Comparison of ENCODE assay signal across 8 mouse cellular contexts in the genomic region with DNA sequence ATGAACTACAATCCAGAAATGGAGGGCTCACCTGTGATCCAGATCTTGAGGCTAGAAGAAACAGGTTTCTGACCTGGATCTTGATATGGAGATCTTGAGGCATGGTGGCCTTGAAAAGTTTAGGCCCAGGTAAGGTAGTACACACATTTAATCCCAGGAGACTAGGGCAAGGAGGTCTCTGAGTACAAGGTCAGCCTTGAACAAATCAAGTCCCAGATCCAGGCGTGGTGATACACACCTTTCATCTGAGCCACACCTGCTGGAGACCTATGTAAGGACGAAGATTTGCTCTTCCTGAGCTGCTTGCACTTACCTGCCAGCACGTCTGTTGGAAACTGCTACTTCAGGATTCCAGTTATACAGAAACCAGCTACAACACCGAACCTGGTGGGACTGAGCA. TPM values are rescaled to one million over a fixed set of nuclear protein-coding genes. Genes with fewer than 3 reads are reported as not detected.
DNase-seq lines count a peak whose midpoint lies in the region; ATAC-seq lines count a peak whose summit lies in the region.

Mier3 (plus strand) TSS at position 301 of the 400 bp plus-strand sequence.

- H3K4me3 ChIP-seq in neural tube, embryonic 12.5 days: no peak within 1 kb of the TSS

- no peaks in the 10 kb centered on the region for H3K27me3 ChIP-seq in neural tube, embryonic 12.5 days (replicated peaks)

- no peaks in the 10 kb centered on the region for H3K4me1 ChIP-seq in neural tube, embryonic 12.5 days

- no peaks in the 10 kb centered on the region for H3K9me3 ChIP-seq in neural tube, embryonic 12.5 days

- no peak within 1 kb of the TSS for H3K27ac ChIP-seq in neural tube, embryonic 12.5 days

- no peak for DNase-seq in gastrocnemius, postnatal 4 days (ENCODE audit: low spot score in 2 of 2)
- DNase-seq in gastrocnemius, postnatal 25 days: no peak
- no peak for DNase-seq in adrenal gland, adult 8-10 months
- no peak for DNase-seq in heart, adult 18-20 months
- no peak for DNase-seq in layer of hippocampus, postnatal 25 days (ENCODE audit: extremely low spot score in 1 of 2, low spot score in 1 of 2)
- no peak for DNase-seq in right cerebral cortex, postnatal 10 days (ENCODE audit: low spot score in 2 of 2)
- no peak for DNase-seq in urinary bladder, postnatal 36 days (ENCODE audit: low spot score in 2 of 2)

- 90% methylated on average over 4 of the region's 4 CpGs for WGBS in neural tube, embryonic 12.5 days

- ATAC-seq in neural tube, embryonic 12.5 days (ENCODE audit: low FRiP score, low read depth): no peak

- H3K36me3 ChIP-seq in neural tube, embryonic 12.5 days: no peaks in the 10 kb centered on the region

- H3K9ac ChIP-seq in neural tube, embryonic 12.5 days: no peak within 1 kb of the TSS

- H3K4me2 ChIP-seq in neural tube, embryonic 12.5 days (replicated peaks): no peak within 1 kb of the TSS

RNA-seq across cellular contexts. Expression of gene Mier3, which starts in this region (rescaled TPM):
- total RNA-seq in gastrocnemius, postnatal 4 days (2021): 10 to 100 TPM; 28.3 to 30.7 TPM
- 1 to 10 TPM; 8.9 to 9.9 TPM for total RNA-seq in gastrocnemius, postnatal 25 days (2021)
- 10 to 100 TPM; 35.1 to 49.7 (median 40.7) TPM for total RNA-seq in adrenal gland, adult 8-10 months (2022)
- 10 to 100 TPM; 13.8 to 15.1 TPM for total RNA-seq in heart, adult 18-20 months (2021)
- total RNA-seq in layer of hippocampus, postnatal 25 days (2021): 10 to 100 TPM; 24.0 to 30.4 TPM
- 21.3 and 21.6 TPM in 2 replicates for polyA plus RNA-seq in neural tube, embryonic 12.5 days (2016; fragmentation: Nextera tagmentation; extraction: Ambion mirVana)
